Mouse (Mus musculus) brain, embryonic 18.5 days (tissue): ENCODE results near the gene Lmf2.
A peak's percentile ranks its signal among the peaks of the same experiment; 100 is the strongest.

Source experiments
- DNase-seq: peaks from one replicate; pipeline ENCODE4 v3.0.0-alpha.2; 2012; ENCODE audit warnings: low read depth, low spot score

Gene Lmf2

DNA sequence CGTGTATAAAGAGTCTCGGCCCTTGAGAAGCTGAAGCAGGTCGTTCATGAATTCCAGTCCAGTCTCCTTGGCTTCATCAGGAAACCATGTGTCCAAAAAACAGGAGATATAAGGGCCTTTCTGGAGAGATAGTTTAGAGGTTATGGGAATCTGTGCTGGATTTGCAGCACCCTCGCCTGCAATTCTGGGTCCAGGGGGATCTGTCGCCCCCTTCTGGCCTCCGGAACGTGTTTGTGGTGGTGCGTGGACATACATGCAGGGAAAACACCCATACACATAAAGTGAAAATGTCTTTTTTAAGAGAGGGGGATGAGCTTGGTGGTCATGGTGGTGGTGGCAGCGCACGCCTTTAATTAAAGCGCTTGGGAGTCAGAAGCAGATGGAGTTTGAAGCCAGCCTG lies 39.3 kb downstream of the Lmf2 start:
- DNase-seq, result no peak

DNA sequence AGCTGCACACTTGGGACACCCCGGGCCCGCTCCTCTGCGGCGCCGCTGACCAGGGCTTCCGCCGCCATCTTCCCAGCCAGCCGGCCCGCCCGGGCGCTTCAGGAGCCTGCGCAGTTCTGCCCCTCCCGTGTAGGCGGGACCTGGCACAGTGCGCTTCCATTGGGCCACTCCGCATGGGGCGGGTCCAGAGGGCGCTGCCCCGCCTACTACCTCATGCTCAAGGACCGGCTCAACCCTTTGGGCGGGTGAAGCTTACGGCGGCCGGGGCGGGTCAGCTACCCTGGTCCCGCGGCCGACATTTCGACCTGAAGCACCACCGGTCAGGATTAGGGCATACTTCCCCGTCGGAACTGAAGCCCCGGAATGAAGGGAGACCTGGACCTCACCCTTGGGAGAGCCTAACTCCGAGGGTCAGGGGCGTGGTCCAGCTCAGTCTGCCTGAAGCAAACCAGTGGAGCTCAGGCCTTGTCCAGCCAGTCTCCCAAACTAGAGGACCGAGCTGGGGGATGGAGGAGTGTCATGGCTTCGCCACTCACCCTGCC lies 40.2 kb downstream of the Lmf2 start, which contains the start of gene Sbf1:
TSS of gene Sbf1 (minus strand) at position 122 of the 542 bp plus-strand sequence.
- peak; percentile 91 for DNase-seq

DNA sequence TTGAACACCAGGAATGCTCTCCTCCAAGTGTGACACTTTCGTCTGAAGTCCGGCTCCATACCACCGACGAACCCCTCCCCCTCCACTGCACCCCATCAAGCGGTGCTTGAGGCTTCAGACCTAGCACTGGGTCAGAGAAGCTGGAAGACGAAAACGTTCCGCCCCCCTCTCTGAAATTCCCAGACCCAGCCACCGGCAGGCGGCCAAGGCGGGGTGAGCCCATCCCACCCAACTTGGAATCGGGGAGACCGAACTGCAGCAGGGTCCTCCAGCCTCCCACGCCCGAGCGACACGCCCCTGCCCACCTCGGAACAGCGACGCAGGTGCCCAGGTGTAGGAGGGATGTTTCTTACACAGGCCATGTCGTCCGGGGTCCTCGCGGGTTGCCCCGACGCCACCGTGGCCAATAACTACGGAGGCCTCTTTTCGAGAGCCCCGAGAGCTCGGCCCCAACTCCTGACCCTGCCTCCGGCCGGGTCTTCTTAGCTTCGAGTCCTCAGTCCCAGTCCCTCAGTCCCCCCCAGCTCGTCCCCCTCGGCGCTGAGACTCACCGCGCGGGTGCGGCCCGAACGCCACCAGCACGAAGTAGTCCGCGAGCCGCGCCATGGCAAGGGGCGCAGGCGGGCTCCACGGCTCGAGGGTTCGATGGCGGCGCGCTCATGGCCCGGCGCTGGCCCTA lies 40.8 kb downstream of the Lmf2 start:
- no peak for DNase-seq

DNA sequence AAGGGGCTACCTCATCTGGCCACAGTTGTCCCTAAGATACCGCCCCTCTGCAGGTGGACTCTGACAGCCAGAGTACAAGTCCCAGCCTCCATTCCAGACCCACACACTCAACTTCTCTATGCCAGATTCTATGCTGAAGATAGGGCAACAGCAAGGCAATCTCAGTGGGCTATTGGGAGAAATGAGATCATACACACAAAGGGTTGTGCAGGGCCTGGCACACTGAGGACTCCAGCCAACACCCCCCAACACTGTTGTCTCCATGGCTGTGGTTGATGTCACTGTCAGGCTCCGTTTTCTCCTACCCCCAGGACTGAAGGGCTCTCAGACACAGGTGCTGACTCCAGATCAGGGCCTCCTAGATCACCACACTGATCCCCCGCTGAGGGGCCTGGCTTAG lies 41.4 kb downstream of the Lmf2 start:
- no peak for DNase-seq

DNA sequence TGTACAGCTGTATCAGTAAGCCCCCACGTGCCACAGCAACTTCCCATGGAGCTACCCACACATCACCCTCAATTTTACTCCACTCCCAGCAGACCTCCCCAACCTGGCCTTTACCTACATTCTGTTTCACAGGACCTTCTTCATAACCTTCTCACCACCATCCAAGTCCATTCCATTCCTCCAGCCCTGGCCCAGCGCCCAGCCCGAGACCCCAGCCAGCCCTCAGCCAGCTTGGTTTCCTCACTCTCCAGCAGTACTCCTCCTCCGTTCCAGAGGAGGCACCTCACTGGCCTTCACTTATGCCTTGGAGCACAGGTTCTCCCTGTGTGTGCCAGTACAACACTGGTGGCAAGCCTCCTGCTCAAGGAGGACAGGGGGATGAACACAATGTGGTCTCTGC lies 42.1 kb downstream of the Lmf2 start:
- no peak for DNase-seq

DNA sequence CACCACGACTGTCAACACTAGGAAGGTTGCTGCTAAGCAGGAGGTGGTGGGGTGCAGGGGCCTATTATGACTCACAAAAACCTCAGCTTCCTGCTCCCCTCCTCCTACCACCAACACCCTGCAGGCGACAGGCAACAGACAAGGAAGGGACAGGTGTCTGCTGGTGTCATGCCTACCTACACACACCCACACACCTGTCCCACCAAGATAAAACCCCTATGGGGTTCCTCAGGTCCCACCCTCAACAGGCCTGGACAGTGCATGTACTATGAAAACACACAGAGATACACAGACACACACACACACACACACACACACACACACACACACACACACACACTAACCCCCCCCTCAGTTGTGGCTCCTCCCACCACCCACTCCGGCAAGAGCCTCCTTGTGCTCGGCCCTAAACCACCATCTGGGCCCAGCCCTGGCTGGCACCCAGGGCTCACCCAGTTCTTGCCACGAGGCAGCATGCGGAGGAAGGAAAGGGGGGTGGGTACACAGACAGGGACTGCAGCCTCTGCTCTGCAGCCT lies 45.4 kb downstream of the Lmf2 start:
- no peak for DNase-seq

DNA sequence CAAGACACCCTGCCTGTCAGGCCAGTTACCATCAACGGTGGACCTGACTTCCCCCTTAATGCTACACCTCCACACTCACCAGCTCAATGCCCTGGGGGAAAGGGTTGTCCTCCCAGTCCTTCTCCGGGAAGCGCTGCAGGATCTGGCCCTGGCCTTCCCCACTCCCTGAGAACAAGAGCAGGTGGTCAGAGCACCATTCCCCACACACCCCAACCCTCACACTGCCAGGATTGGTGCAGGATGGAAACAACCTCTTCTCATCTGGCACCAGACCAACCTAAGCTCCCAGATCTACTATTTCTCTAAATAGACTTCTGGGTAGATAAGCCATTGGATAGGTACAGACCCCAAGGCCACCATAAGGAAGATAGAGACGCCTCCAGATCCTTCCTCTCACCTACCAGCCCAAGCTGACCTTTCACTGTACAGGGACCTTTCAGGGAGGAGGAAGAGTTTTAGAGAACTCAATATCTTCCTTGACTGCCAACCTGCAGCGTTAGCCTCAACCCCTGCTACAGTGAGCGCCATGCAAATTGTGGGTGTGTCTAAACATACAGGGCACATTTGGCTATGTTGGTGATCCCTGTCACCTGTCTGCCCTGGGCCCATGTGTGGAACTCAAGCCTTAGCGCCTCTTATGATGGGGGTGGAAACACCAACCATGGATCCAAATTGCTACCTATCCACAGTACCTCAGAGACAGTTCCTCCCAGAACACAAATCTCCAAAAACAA lies 46.9 kb downstream of the Lmf2 start:
- no peak for DNase-seq

DNA sequence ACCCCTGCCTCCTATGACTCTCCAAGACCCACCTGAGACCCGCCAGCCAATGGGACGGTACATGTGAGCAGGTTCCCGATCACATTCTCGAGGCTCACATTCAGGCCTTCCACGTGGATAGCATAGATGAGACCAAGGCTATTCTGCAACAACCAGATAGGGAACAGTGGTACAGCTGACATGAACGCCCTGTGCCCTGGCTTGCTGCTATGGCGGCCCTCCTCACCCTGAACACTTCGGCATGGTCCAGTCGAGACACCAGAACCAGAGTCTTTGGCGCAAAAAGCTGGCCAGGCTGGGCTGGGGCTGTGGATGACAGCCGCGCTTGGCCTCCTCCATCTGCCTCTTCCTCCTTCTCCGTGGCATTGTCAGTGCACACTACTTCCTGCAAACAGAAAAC lies 48.0 kb downstream of the Lmf2 start:
- no peak for DNase-seq

DNA sequence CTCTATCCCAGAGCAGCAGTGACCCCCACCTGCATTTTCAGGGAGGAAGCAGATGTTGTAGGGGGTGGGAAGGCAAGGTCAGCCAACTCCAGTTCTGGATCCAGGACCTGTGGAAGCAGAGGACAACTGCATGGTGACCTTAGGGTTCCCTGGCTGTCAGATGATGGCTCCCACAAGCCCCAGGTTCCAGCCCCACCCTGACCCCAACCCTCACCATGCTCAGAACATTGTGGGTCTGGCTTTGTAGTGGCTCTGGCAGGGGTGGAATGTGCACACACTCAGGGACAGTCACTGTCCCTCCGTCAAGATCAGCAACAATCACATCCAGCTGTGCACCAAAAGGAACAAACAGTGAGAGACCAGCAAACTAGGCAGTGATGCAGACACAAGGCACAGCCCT lies 49.5 kb downstream of the Lmf2 start:
- DNase-seq, result no peak
